Mouse (Mus musculus) large intestine, adult 2 months (tissue): ENCODE data around the gene Pcid2. TPM values are rescaled to one million over a fixed set of nuclear protein-coding genes. Genes with fewer than 3 reads are reported as not detected.
A peak's percentile ranks its signal among the peaks of the same experiment; 100 is the strongest.
"Not testable (repeated sequence)": the region's sequence is repeated elsewhere in the genome, so short reads cannot be mapped to it uniquely, and the experiment has no call there.

ENCODE experiments used
- DNase-seq: peaks from one replicate; pipeline ENCODE4 v3.0.0-alpha.2; 2012; ENCODE audit warnings: low read depth, low spot score
- WGBS: fragments of 180-500 bp; shearing (Covaris S2); methylation state at CpG from one replicate; pipeline ENCODE4 v1.1.7; 2018; 5-methylcytosine and 5-hydroxymethylcytosine counted together
- polyA plus RNA-seq: library from polyadenylated mRNA; depleted of rRNA; stranded (reverse); fragments of >200 nt; gene quantifications from 2 replicates; pipeline ENCODE4 v1.2.3, GENCODE M21; 2012

Gene Pcid2
- polyA plus RNA-seq, 1 experiment = 18.7 TPM

GRCm38 (mm10) chr8:13105908-13106551 lies 771 bp upstream of the Pcid2 start:
- no peak for DNase-seq
- WGBS = under 1% methylated on average over 63 of the region's 63 CpGs

- DNase-seq = peak; percentile 56
- WGBS = 1% methylated on average over 45 of the region's 45 CpGs
Observed at GRCm38 (mm10) chr8:13104691-13105086, 570 bp downstream of the Pcid2 start.

- no peak for DNase-seq
- WGBS = 85% methylated on average over 7 of the region's 7 CpGs
Observed at GRCm38 (mm10) chr8:13077542-13077941, 27.7 kb downstream of the Pcid2 start.

- 100% methylated on average over 1 of the region's 1 CpGs for WGBS
- DNase-seq = not testable (repeated sequence)
Observed at GRCm38 (mm10) chr8:13075579-13075978, 29.7 kb downstream of the Pcid2 start.

GRCm38 (mm10) chr8:13075044-13075443 lies 30.2 kb downstream of the Pcid2 start:
- WGBS = 90% methylated on average over 8 of the region's 8 CpGs
- no peak for DNase-seq

- WGBS = 89% methylated on average over 11 of the region's 11 CpGs
- no peak for DNase-seq
Observed at GRCm38 (mm10) chr8:13073255-13073654, 32.0 kb downstream of the Pcid2 start.

GRCm38 (mm10) chr8:13063112-13063511 lies 42.1 kb downstream of the Pcid2 start:
- DNase-seq = peak; percentile 25
- 31% methylated on average over 16 of the region's 16 CpGs for WGBS

- 45% methylated on average over 17 of the region's 17 CpGs for WGBS
- DNase-seq = peak; percentile 25
Observed at GRCm38 (mm10) chr8:13060441-13061150, 44.7 kb downstream of the Pcid2 start, which contains the start of gene Proz. Gene Proz (plus strand): TSS chr8:13060914.

- DNase-seq = no peak
- WGBS = 48% methylated on average over 4 of the region's 4 CpGs
Observed at GRCm38 (mm10) chr8:13057351-13057750, 47.9 kb downstream of the Pcid2 start.

GRCm38 (mm10) chr8:13050550-13050949 lies 54.7 kb downstream of the Pcid2 start:
- WGBS = 83% methylated on average over 10 of the region's 10 CpGs
- no peak for DNase-seq

- DNase-seq = no peak
- whole genome bisulfite sequencing = 51% methylated on average over 5 of the region's 5 CpGs
Observed at GRCm38 (mm10) chr8:13047652-13048051, 57.6 kb downstream of the Pcid2 start.

- no peak for DNase-seq
- 70% methylated on average over 4 of the region's 4 CpGs for WGBS
Observed at GRCm38 (mm10) chr8:13041459-13041858, 63.8 kb downstream of the Pcid2 start.

GRCm38 (mm10) chr8:13039054-13039453 lies 66.2 kb downstream of the Pcid2 start:
- WGBS = 74% methylated on average over 6 of the region's 6 CpGs
- no peak for DNase-seq

GRCm38 (mm10) chr8:13037569-13037968 lies 67.7 kb downstream of the Pcid2 start:
- WGBS = 38% methylated on average over 5 of the region's 5 CpGs

GRCm38 (mm10) chr8:13037015-13037414 lies 68.2 kb downstream of the Pcid2 start, which contains the start of gene F10:
Gene F10 (plus strand): TSS chr8:13037308.
- no peak for DNase-seq
- WGBS = 55% methylated on average over 7 of the region's 7 CpGs

More at GRCm38 (mm10) chr8:13037569-13037968, 67.7 kb downstream of the Pcid2 start:
- no peak for DNase-seq

GRCm38 (mm10) chr8:13036346-13036812 lies 68.9 kb downstream of the Pcid2 start:
- no peak for DNase-seq
- WGBS = 82% methylated on average over 10 of the region's 10 CpGs

- DNase-seq = no peak
- 32% methylated on average over 5 of the region's 5 CpGs for WGBS
Observed at GRCm38 (mm10) chr8:13028482-13028881, 76.8 kb downstream of the Pcid2 start.

GRCm38 (mm10) chr8:13027615-13028014 lies 77.6 kb downstream of the Pcid2 start:
- 79% methylated on average over 5 of the region's 5 CpGs for WGBS
- DNase-seq = no peak
